In genomic region chr1:175523572-175523971, GRCm38 (mm10) we compare ENCODE assay signal across 21 mouse cellular contexts. TPM values are rescaled to one million over a fixed set of nuclear protein-coding genes. Genes with fewer than 3 reads are reported as not detected.
DNase-seq lines count a peak whose midpoint lies in the region; ATAC-seq and TF ChIP-seq lines count a peak whose summit lies in the region.
"Had no signal": no experiment of that assay in that cellular context is flagged by ENCODE, and none has a peak within 500 bp of the region (broad histone marks: within the 10 kb centered on the region; RNA-seq: fewer than 3 reads in every experiment).

No protein-coding gene starts in this region.

- no peak overlapping the region for H3K4me2 ChIP-seq in intestine, embryonic 14.5 days (ENCODE audit: low read length)
- H3K4me2 ChIP-seq in intestine, postnatal 0 days (replicated peaks; ENCODE audit: low read depth): no peak overlapping the region
- no peak overlapping the region for H3K4me2 ChIP-seq in lung, postnatal 0 days (replicated peaks; ENCODE audit: low read depth, low read length)
- no peak overlapping the region for H3K4me2 ChIP-seq in stomach, embryonic 15.5 days
- no peak overlapping the region for H3K4me2 ChIP-seq in stomach, postnatal 0 days (replicated peaks; ENCODE audit: low read depth)
- H3K4me2 ChIP-seq: embryonic facial prominence, embryonic 12.5 days; forebrain, embryonic 13.5 days; forebrain, embryonic 15.5 days had no signal

- WGBS in intestine, embryonic 14.5 days: 54% methylated on average over 2 of the region's 2 CpGs
- 42% methylated on average over 2 of the region's 2 CpGs for WGBS in intestine, postnatal 0 days
- WGBS in lung, postnatal 0 days: 43% methylated on average over 2 of the region's 2 CpGs
- 51% methylated on average over 2 of the region's 2 CpGs for WGBS in stomach, embryonic 15.5 days
- WGBS in stomach, postnatal 0 days: 46% methylated on average over 2 of the region's 2 CpGs
- 92% methylated on average over 2 of the region's 2 CpGs for WGBS in thymus, adult 2 months

- H3K9me3 ChIP-seq in intestine, embryonic 14.5 days (ENCODE audit: control insufficient read depth, low read length): no peaks in the 10 kb centered on the region
- H3K9me3 ChIP-seq in intestine, postnatal 0 days (ENCODE audit: control insufficient read depth): no peaks in the 10 kb centered on the region
- H3K9me3 ChIP-seq in lung, postnatal 0 days (ENCODE audit: low read length): no peaks in the 10 kb centered on the region
- H3K9me3 ChIP-seq in stomach, embryonic 15.5 days: no peaks in the 10 kb centered on the region
- H3K9me3 ChIP-seq in stomach, postnatal 0 days (ENCODE audit: control insufficient read depth, low read length): no peaks in the 10 kb centered on the region
- H3K9me3 ChIP-seq: embryonic facial prominence, embryonic 10.5 days; embryonic facial prominence, embryonic 12.5 days; forebrain, embryonic 13.5 days; forebrain, embryonic 15.5 days had no signal

- H3K27ac ChIP-seq in intestine, embryonic 14.5 days (ENCODE audit: low read depth): no peak overlapping the region
- H3K27ac ChIP-seq in intestine, postnatal 0 days (ENCODE audit: low read depth, low read length): no peak overlapping the region
- no peak overlapping the region for H3K27ac ChIP-seq in lung, postnatal 0 days (ENCODE audit: low read length)
- H3K27ac ChIP-seq in stomach, embryonic 15.5 days: no peak overlapping the region; the same call in 1 of the 2 replicates
- no peak overlapping the region for H3K27ac ChIP-seq in stomach, postnatal 0 days (replicated peaks)
- H3K27ac ChIP-seq in thymus, adult 2 months (ENCODE audit: control insufficient read depth, insufficient read depth, low read length): no peak overlapping the region
- H3K27ac ChIP-seq: embryonic facial prominence, embryonic 10.5 days; embryonic facial prominence, embryonic 12.5 days; forebrain, embryonic 13.5 days; forebrain, embryonic 15.5 days had no signal

- H3K4me1 ChIP-seq in intestine, embryonic 14.5 days (replicated peaks; ENCODE audit: control insufficient read depth, insufficient read depth, low read length): no peaks in the 10 kb centered on the region
- no peaks in the 10 kb centered on the region for H3K4me1 ChIP-seq in intestine, postnatal 0 days (replicated peaks; ENCODE audit: control insufficient read depth, insufficient read depth, low read length)
- no peaks in the 10 kb centered on the region for H3K4me1 ChIP-seq in lung, postnatal 0 days (ENCODE audit: insufficient read depth, low read depth, low read length)
- H3K4me1 ChIP-seq in stomach, embryonic 15.5 days: no peaks in the 10 kb centered on the region
- no peaks in the 10 kb centered on the region for H3K4me1 ChIP-seq in stomach, postnatal 0 days (replicated peaks; ENCODE audit: control insufficient read depth, insufficient read depth)
- no peaks in the 10 kb centered on the region for H3K4me1 ChIP-seq in thymus, adult 2 months (replicated peaks; ENCODE audit: control insufficient read depth, insufficient read depth, low read length)
- H3K4me1 ChIP-seq: embryonic facial prominence, embryonic 12.5 days; forebrain, embryonic 13.5 days; forebrain, embryonic 15.5 days had no signal

- no peak for TF ChIP-seq EP300 in lung, postnatal 0 days (IDR thresholded peaks at IDR 0.05)
- no peak for TF ChIP-seq EP300 in stomach, postnatal 0 days (optimal IDR thresholded peaks at IDR 0.05)

- TF ChIP-seq POLR2A in thymus, adult 2 months (IDR thresholded peaks at IDR 0.05; ENCODE audit: control insufficient read depth, extremely low read depth, insufficient read depth, low read length, poor library complexity): no peak

- no peak for TF ChIP-seq CTCF in intestine, postnatal 0 days (IDR thresholded peaks at IDR 0.05; ENCODE audit: low read depth)
- TF ChIP-seq CTCF in lung, postnatal 0 days (IDR thresholded peaks at IDR 0.05): no peak
- TF ChIP-seq CTCF in stomach, postnatal 0 days (IDR thresholded peaks at IDR 0.05; ENCODE audit: low read depth): no peak
- no peak for TF ChIP-seq CTCF in thymus, adult 2 months (IDR thresholded peaks at IDR 0.05; ENCODE audit: borderline replicate concordance, control insufficient read depth, extremely low read depth, insufficient read depth, low read length, poor library complexity)

- ATAC-seq in intestine, embryonic 14.5 days (replicated peaks; ENCODE audit: low FRiP score, low TSS enrichment, low read depth): 0 out of 2 replicates have a peak, but pooled peaks have one; percentile 66
- no peak for ATAC-seq in intestine, postnatal 0 days
- no peak for ATAC-seq in lung, postnatal 0 days
- peak; percentile 75 for ATAC-seq in stomach, embryonic 15.5 days (ENCODE audit: insufficient read depth, low FRiP score, low read depth)
- peak; percentile 78 for ATAC-seq in stomach, postnatal 0 days (ENCODE audit: low FRiP score, low TSS enrichment)
- ATAC-seq: forebrain, embryonic 13.5 days; forebrain, embryonic 15.5 days had no signal

- no peaks in the 10 kb centered on the region for H3K27me3 ChIP-seq in intestine, embryonic 14.5 days (replicated peaks; ENCODE audit: control insufficient read depth, insufficient read depth, low read length)
- no peaks in the 10 kb centered on the region for H3K27me3 ChIP-seq in intestine, postnatal 0 days (replicated peaks; ENCODE audit: control insufficient read depth, insufficient read depth, low read length)
- no peaks in the 10 kb centered on the region for H3K27me3 ChIP-seq in lung, postnatal 0 days (replicated peaks; ENCODE audit: insufficient read depth, low read length)
- H3K27me3 ChIP-seq in stomach, embryonic 15.5 days (replicated peaks): no peaks in the 10 kb centered on the region
- no peaks in the 10 kb centered on the region for H3K27me3 ChIP-seq in stomach, postnatal 0 days (ENCODE audit: control insufficient read depth, insufficient read depth, low read length)
- H3K27me3 ChIP-seq in thymus, adult 2 months (ENCODE audit: control insufficient read depth, insufficient read depth, low read length): no peaks in the 10 kb centered on the region
- H3K27me3 ChIP-seq: embryonic facial prominence, embryonic 12.5 days; forebrain, embryonic 13.5 days; forebrain, embryonic 15.5 days had no signal

- no peak overlapping the region for H3K9ac ChIP-seq in intestine, embryonic 14.5 days (ENCODE audit: low read length)
- no peak overlapping the region for H3K9ac ChIP-seq in intestine, postnatal 0 days (ENCODE audit: low read depth, low read length)
- H3K9ac ChIP-seq in lung, postnatal 0 days (replicated peaks; ENCODE audit: low read depth): no peak overlapping the region
- no peak overlapping the region for H3K9ac ChIP-seq in stomach, embryonic 15.5 days
- no peak overlapping the region for H3K9ac ChIP-seq in stomach, postnatal 0 days (ENCODE audit: low read length)
- H3K9ac ChIP-seq: embryonic facial prominence, embryonic 12.5 days; forebrain, embryonic 13.5 days; forebrain, embryonic 15.5 days had no signal

- no peaks in the 10 kb centered on the region for H3K36me3 ChIP-seq in intestine, embryonic 14.5 days (ENCODE audit: control insufficient read depth, insufficient read depth, low read length)
- no peaks in the 10 kb centered on the region for H3K36me3 ChIP-seq in intestine, postnatal 0 days (ENCODE audit: control insufficient read depth, insufficient read depth)
- no peaks in the 10 kb centered on the region for H3K36me3 ChIP-seq in lung, postnatal 0 days (ENCODE audit: insufficient read depth, low read length)
- H3K36me3 ChIP-seq in stomach, embryonic 15.5 days: no peaks in the 10 kb centered on the region
- H3K36me3 ChIP-seq in stomach, postnatal 0 days (ENCODE audit: control insufficient read depth, insufficient read depth, low read length): no peaks in the 10 kb centered on the region
- H3K36me3 ChIP-seq in thymus, adult 2 months (ENCODE audit: control insufficient read depth, insufficient read depth, low read length): no peaks in the 10 kb centered on the region
- H3K36me3 ChIP-seq: embryonic facial prominence, embryonic 10.5 days; embryonic facial prominence, embryonic 12.5 days; forebrain, embryonic 15.5 days had no signal

- no peak for DNase-seq in intestine, embryonic 14.5 days (ENCODE audit: low spot score)
- peak; percentile 41 for DNase-seq in lung, postnatal 0 days (ENCODE audit: low spot score)
- no peak for DNase-seq in lung, postnatal 4 days
- peak; percentile 21 for DNase-seq in stomach, postnatal 0 days (ENCODE audit: low spot score)
- DNase-seq in left cerebral cortex, adult 8-10 months (ENCODE audit: low spot score in 2 of 2): no peak
- DNase-seq in thymus, adult 2 months: no peak
- DNase-seq: adrenal gland, adult 2 months; adrenal gland, postnatal 10 days; adrenal gland, postnatal 25 days; cerebellum, adult 11 months; cerebellum, adult 18-20 months; cerebellum, adult 8-10 months; cerebellum, adult 9-11 months; cerebellum, postnatal 14 days had no signal

- no peak overlapping the region for H3K4me3 ChIP-seq in intestine, embryonic 14.5 days (ENCODE audit: low read depth, low read length)
- H3K4me3 ChIP-seq in intestine, postnatal 0 days (ENCODE audit: low read depth, low read length): no peak overlapping the region
- H3K4me3 ChIP-seq in lung, postnatal 0 days (ENCODE audit: low read depth, low read length): no peak overlapping the region
- H3K4me3 ChIP-seq in stomach, embryonic 15.5 days (replicated peaks): no peak overlapping the region
- no peak overlapping the region for H3K4me3 ChIP-seq in stomach, postnatal 0 days (ENCODE audit: low read depth, low read length)
- H3K4me3 ChIP-seq in thymus, adult 2 months (ENCODE audit: control insufficient read depth, insufficient read depth, low read length): no peak overlapping the region
- H3K4me3 ChIP-seq: embryonic facial prominence, embryonic 10.5 days; embryonic facial prominence, embryonic 12.5 days; forebrain, embryonic 13.5 days; forebrain, embryonic 15.5 days had no signal

RNA-seq across cellular contexts. Expression of gene Rgs7, which starts 31.3 kb away (rescaled TPM):
- 2.4 and 2.7 TPM in 2 replicates for polyA plus RNA-seq in intestine, embryonic 14.5 days (2014; fragmentation: Nextera tagmentation; extraction: Ambion mirVana)
- 0.55 and 0.63 TPM in 2 replicates for polyA plus RNA-seq in intestine, postnatal 0 days (2015; fragmentation: Nextera tagmentation; extraction: Ambion mirVana)
- 0.06 and 0.20 TPM in 2 replicates for polyA plus RNA-seq in lung, postnatal 0 days (2015; fragmentation: Nextera tagmentation; extraction: Ambion mirVana)
- 1.5 and 2.5 TPM in 2 replicates for polyA plus RNA-seq in stomach, embryonic 15.5 days (2015; fragmentation: Nextera tagmentation; extraction: Ambion mirVana)
- 0.96 and 1.2 TPM in 2 replicates for polyA plus RNA-seq in stomach, postnatal 0 days (2015; fragmentation: Nextera tagmentation; extraction: Ambion mirVana)
- total RNA-seq in left cerebral cortex, adult 8-10 months (2022): 100 to 1,000 TPM in 2 of 4 experiments, 10 to 100 TPM in 2; 96.2 to 115 (median 103) TPM
- polyA plus RNA-seq in thymus, adult 2 months (2012; rRNA removed): 0.54 and 0.92 TPM in 2 replicates
- total RNA-seq: MEL had no signal

Comparison
In these comparisons a context has a peak if more than half of its experiments do, and no peak if none do; other contexts are left out.
1. ATAC-seq: peak in intestine, embryonic 14.5 days (single experiment), stomach, embryonic 15.5 days (single experiment) and stomach, postnatal 0 days (single experiment); none in intestine, postnatal 0 days (single experiment) and lung, postnatal 0 days (single experiment).
2. DNase-seq: peak in lung, postnatal 0 days (single experiment) and stomach, postnatal 0 days (single experiment); none in intestine, embryonic 14.5 days (single experiment), lung, postnatal 4 days (0 of 2), left cerebral cortex, adult 8-10 months (0 of 2) and thymus, adult 2 months (single experiment).